Mouse (Mus musculus) lung, postnatal 25 days (tissue): Measurements from ENCODE around the gene Atl1.

ENCODE experiments used
- DNase-seq: peaks from one replicate; pipeline ENCODE4 v3.0.0; 2022; ENCODE audit warnings: low spot score

Gene Atl1

GRCm38 (mm10) chr12:70015936-70016335, 123.5 kb downstream of the Atl1 start:
- DNase-seq: peak; percentile 71
